In the genomic region with DNA sequence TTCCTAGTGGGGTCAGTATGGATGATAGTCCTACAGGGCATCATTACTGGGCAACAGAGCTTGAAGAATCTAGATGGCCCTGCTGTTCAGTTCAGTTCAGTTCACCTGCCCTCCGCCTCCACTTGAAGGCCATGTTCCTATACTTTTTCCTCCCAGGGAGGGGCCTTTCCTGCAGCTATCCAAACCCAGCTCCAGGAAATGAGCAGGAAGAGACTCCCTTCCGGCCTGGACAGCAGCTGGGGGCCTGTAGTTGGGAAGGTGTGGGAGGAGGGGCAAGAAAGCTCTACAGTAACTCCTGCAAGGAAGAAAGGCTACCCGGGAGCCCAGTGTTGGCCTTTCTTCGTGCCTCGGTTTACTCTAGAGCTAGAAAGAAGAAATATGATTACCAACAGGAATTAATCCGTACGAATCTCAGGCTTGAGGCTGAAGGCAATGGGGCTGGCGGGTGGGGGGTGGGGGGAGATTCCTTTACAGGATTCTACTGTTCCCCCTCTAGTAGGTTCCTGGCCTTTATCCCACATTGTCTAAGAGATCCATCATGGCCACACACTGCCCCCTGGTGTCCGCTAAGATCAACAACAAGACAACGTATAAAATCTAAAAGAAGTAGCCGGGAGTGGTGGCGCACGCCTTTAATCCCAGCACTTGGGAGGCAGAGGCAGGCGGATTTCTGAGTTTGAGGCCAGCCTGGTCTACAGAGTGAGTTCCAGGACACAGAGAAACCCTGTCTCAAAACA, we compare ENCODE assay signal across 8 mouse cellular contexts. TPM values are rescaled to one million over a fixed set of nuclear protein-coding genes. Genes with fewer than 3 reads are reported as not detected.
DNase-seq lines count a peak whose midpoint lies in the region; ATAC-seq and TF ChIP-seq lines count a peak whose summit lies in the region.

No protein-coding gene starts in this region.

- TF ChIP-seq POLR2A in cortical plate, adult 2 months (IDR thresholded peaks at IDR 0.05; ENCODE audit: extremely low read depth, insufficient read depth, low read length): no peak

- H3K9ac ChIP-seq in heart, embryonic 14.5 days (ENCODE audit: low read length): peak overlapping the region; percentile 87; the same call in 1 of the 2 replicates

- H3K4me3 ChIP-seq in cortical plate, adult 2 months (ENCODE audit: insufficient read depth, low read length): peak overlapping the region; percentile 61; the same call in 1 of the 2 replicates
- peak overlapping the region in 1 of 2 experiments; percentile 60; a peak in 2 of 4 replicates for H3K4me3 ChIP-seq in heart, embryonic 14.5 days (ENCODE audit: control insufficient read depth in 1 of 2, insufficient read depth in 1 of 2, low read depth in 1 of 2, low read length in 2 of 2)

- H3K27me3 ChIP-seq in heart, embryonic 14.5 days (ENCODE audit: control insufficient read depth, insufficient read depth, low read length): peaks cover 29% of the 10 kb centered on the region

- peak overlapping the region; percentile 78 for H3K4me2 ChIP-seq in heart, embryonic 14.5 days (ENCODE audit: low read length)

- 0 out of 2 replicates have a peak, but pooled peaks cover 5% of the 10 kb centered on the region for H3K36me3 ChIP-seq in heart, embryonic 14.5 days (ENCODE audit: control insufficient read depth, insufficient read depth, low read length)

- DNase-seq in CD4-positive helper T cell, adult 2 months (ENCODE audit: low read depth, low spot score): peak; percentile 67
- peak; percentile 75 for DNase-seq in MN1 (ENCODE audit: low spot score)
- peak; percentile 86 for DNase-seq in kidney, postnatal 10 days
- peak; percentile 69 to 81 for DNase-seq in lung, adult 18-20 months
- DNase-seq in right cerebral cortex, postnatal 14 days: peak; percentile 58
- DNase-seq in frontal cortex, postnatal 10 days (ENCODE audit: low spot score in 2 of 2): no peak

- no peaks in the 10 kb centered on the region for H3K9me3 ChIP-seq in heart, embryonic 14.5 days (ENCODE audit: control insufficient read depth, low read length)

- peak overlapping the region; percentile 79 for H3K27ac ChIP-seq in cortical plate, adult 2 months (ENCODE audit: insufficient read depth, low read length)
- peak overlapping the region; percentile 90 to 92 for H3K27ac ChIP-seq in heart, embryonic 14.5 days (replicated peaks in 1 of 2; ENCODE audit: control insufficient read depth in 1 of 2, insufficient read depth in 1 of 2, low read depth in 2 of 2, low read length in 2 of 2)

- WGBS in heart, embryonic 14.5 days: 28% methylated on average over 14 of the region's 14 CpGs

- 0 out of 2 replicates have a peak, but pooled peaks have one; percentile 49 for ATAC-seq in heart, embryonic 14.5 days (ENCODE audit: insufficient number of reproducible peaks, insufficient read depth, low FRiP score, low read depth)

- peak; percentile 72 for TF ChIP-seq CTCF in cortical plate, adult 2 months (IDR thresholded peaks at IDR 0.05; ENCODE audit: extremely low read depth, insufficient read depth, low read length)

- peaks cover 2% of the 10 kb centered on the region for H3K4me1 ChIP-seq in cortical plate, adult 2 months (ENCODE audit: control insufficient read depth, insufficient read depth, low read length)
- peaks cover 0 to 14% of the 10 kb centered on the region in 2 experiments; a peak in 3 of 4 replicates for H3K4me1 ChIP-seq in heart, embryonic 14.5 days (ENCODE audit: control insufficient read depth in 2 of 2, insufficient read depth in 2 of 2, low read length in 2 of 2)

RNA-seq across cellular contexts. Expression of a gene that starts 2.6 kb away (rescaled TPM):
- 65.8 and 69.6 TPM in 2 replicates for polyA plus RNA-seq in cortical plate, adult 2 months (2012; rRNA removed)
- 272 and 281 TPM in 2 replicates for polyA plus RNA-seq in heart, embryonic 14.5 days (2014; fragmentation: Nextera tagmentation; extraction: Ambion mirVana)

RNA-seq across cellular contexts. Expression of a gene that starts 5.1 kb away (rescaled TPM):
- 55.6 and 58.8 TPM in 2 replicates for polyA plus RNA-seq in cortical plate, adult 2 months (2012; rRNA removed)
- 111 and 123 TPM in 2 replicates for polyA plus RNA-seq in heart, embryonic 14.5 days (2014; fragmentation: Nextera tagmentation; extraction: Ambion mirVana)

RNA-seq across cellular contexts. Expression of a gene that starts 11.9 kb away (rescaled TPM):
- polyA plus RNA-seq in cortical plate, adult 2 months (2012; rRNA removed): 2.5 and 3.3 TPM in 2 replicates
- 5.8 and 9.5 TPM in 2 replicates for polyA plus RNA-seq in heart, embryonic 14.5 days (2014; fragmentation: Nextera tagmentation; extraction: Ambion mirVana)

RNA-seq across cellular contexts. Expression of a gene that starts 22.2 kb away (rescaled TPM):
- 51.9 and 53.2 TPM in 2 replicates for polyA plus RNA-seq in cortical plate, adult 2 months (2012; rRNA removed)
- 13.6 and 16.6 TPM in 2 replicates for polyA plus RNA-seq in heart, embryonic 14.5 days (2014; fragmentation: Nextera tagmentation; extraction: Ambion mirVana)

RNA-seq across cellular contexts. Expression of a gene that starts 30.4 kb away (rescaled TPM):
- 0.56 and 0.70 TPM in 2 replicates for polyA plus RNA-seq in cortical plate, adult 2 months (2012; rRNA removed)
- 0.51 and 1.1 TPM in 2 replicates for polyA plus RNA-seq in heart, embryonic 14.5 days (2014; fragmentation: Nextera tagmentation; extraction: Ambion mirVana)

Comparison
In these comparisons a context has a peak if more than half of its experiments do, and no peak if none do; other contexts are left out.
1. DNase-seq: peak in CD4-positive helper T cell, adult 2 months (single experiment), MN1 (single experiment), kidney, postnatal 10 days (single experiment), lung, adult 18-20 months (2 of 2) and right cerebral cortex, postnatal 14 days (single experiment); none in frontal cortex, postnatal 10 days (0 of 2).